Mouse (Mus musculus) kidney, postnatal 0 days (tissue): ENCODE measurements around the gene Gm9918. TPM values are rescaled to one million over a fixed set of nuclear protein-coding genes. Genes with fewer than 3 reads are reported as not detected.

Source experiments
- ATAC-seq: fragments of 200-750 bp; cut with Nextera tagmentation; replicated peaks from 2 replicates; pipeline ENCODE4 v1.8.0; 2017; ENCODE audit warnings: low read depth, moderate number of reproducible peaks, moderate TSS enrichment, moderate library complexity; ENCODE audit not compliant: low FRiP score
- DNase-seq: peaks from one replicate; pipeline ENCODE4 v3.0.0-alpha.2; 2016; ENCODE audit warnings: low spot score
- H3K27ac ChIP-seq: fragments of 300-500 bp; sonication (generic); 2 replicates; pipeline ENCODE4 v1.5.1; 2014; ENCODE audit warnings: mild to moderate bottlenecking
- H3K27me3 ChIP-seq: fragments of 300-500 bp; sonication (generic); 2 replicates; pipeline ENCODE4 v1.6.1; 2014; ENCODE audit warnings: low read length, mixed read lengths; ENCODE audit not compliant: insufficient read depth
- H3K36me3 ChIP-seq: fragments of 300-500 bp; sonication (generic); 2 replicates; pipeline ENCODE4 v1.6.1; 2014; ENCODE audit warnings: low read length, mixed read lengths; ENCODE audit not compliant: insufficient read depth
- H3K4me1 ChIP-seq: fragments of 300-500 bp; sonication (generic); replicated peaks from 2 replicates; pipeline ENCODE4 v1.6.1; 2014; ENCODE audit warnings: antibody characterized with exemption, low read length, mixed read lengths; ENCODE audit not compliant: insufficient read depth
- H3K4me2 ChIP-seq: fragments of 300-500 bp; sonication (generic); 2 replicates; pipeline ENCODE4 v1.6.1; 2014; ENCODE audit warnings: mild to moderate bottlenecking, low read length, moderate library complexity, mixed read lengths
- H3K4me3 ChIP-seq: fragments of 300-500 bp; sonication (generic); replicated peaks from 2 replicates; pipeline ENCODE4 v1.5.1; 2014; ENCODE audit warnings: low read depth, low read length
- H3K9ac ChIP-seq: fragments of 300-500 bp; sonication (generic); 2 replicates; pipeline ENCODE4 v1.6.1; 2014; ENCODE audit warnings: low read depth, low read length
- H3K9me3 ChIP-seq: fragments of 300-500 bp; sonication (generic); replicated peaks from 2 replicates; pipeline ENCODE4 v1.6.1; 2016; ENCODE audit warnings: low read length, inconsistent platforms, mixed read lengths
- CTCF ChIP-seq: IDR thresholded peaks from 2 replicates; pipeline ENCODE4 v1.5.1; 2016; ENCODE audit warnings: antibody characterized with exemption, low read depth, mild to moderate bottlenecking, moderate library complexity
- WGBS: fragments of 180-500 bp; shearing (Covaris S2); extraction: QIAGEN DNeasy Blood & Tissue Kit; methylation state at CpG from one replicate; pipeline ENCODE4 v1.1.7; 2014; 5-methylcytosine and 5-hydroxymethylcytosine counted together
- polyA plus RNA-seq: library from polyadenylated mRNA; unstranded; fragments of >200 nt; fragmentation: Nextera tagmentation; extraction: Ambion mirVana; gene quantifications from 2 replicates; pipeline ENCODE4 v1.2.1, GENCODE M21; 2015

Gene Gm9918
- polyA plus RNA-seq, 1 experiment from 2014 or later, result 0.38 TPM

GRCm38 (mm10) chr15:102302542-102302941 lies 32.2 kb downstream of the Gm9918 start:
- TF ChIP-seq CTCF, result no peak
- Histone ChIP-seq H3K27me3 (no peaks in the 10 kb centered on the region), H3K4me2 (no peak overlapping the region), H3K9ac (no peak overlapping the region), H3K27ac (no peak overlapping the region), H3K4me1 (no peaks in the 10 kb centered on the region), H3K36me3 (peaks cover 35% of the 10 kb centered on the region), H3K4me3 (no peak overlapping the region), H3K9me3 (no peaks in the 10 kb centered on the region)
- DNase-seq, result no peak
- 69% methylated on average over 6 of the region's 6 CpGs for WGBS
- no peak for ATAC-seq

GRCm38 (mm10) chr15:102308717-102309116 lies 38.4 kb downstream of the Gm9918 start:
- Histone ChIP-seq H3K4me3 (no peak overlapping the region), H3K9me3 (no peaks in the 10 kb centered on the region), H3K27ac (no peak overlapping the region), H3K4me2 (no peak overlapping the region), H3K27me3 (no peaks in the 10 kb centered on the region), H3K36me3 (peaks cover 29% of the 10 kb centered on the region), H3K9ac (no peak overlapping the region), H3K4me1 (no peaks in the 10 kb centered on the region)
- 83% methylated on average over 9 of the region's 9 CpGs for WGBS
- DNase-seq, result no peak
- TF ChIP-seq CTCF, result no peak
- no peak for ATAC-seq

DNA sequence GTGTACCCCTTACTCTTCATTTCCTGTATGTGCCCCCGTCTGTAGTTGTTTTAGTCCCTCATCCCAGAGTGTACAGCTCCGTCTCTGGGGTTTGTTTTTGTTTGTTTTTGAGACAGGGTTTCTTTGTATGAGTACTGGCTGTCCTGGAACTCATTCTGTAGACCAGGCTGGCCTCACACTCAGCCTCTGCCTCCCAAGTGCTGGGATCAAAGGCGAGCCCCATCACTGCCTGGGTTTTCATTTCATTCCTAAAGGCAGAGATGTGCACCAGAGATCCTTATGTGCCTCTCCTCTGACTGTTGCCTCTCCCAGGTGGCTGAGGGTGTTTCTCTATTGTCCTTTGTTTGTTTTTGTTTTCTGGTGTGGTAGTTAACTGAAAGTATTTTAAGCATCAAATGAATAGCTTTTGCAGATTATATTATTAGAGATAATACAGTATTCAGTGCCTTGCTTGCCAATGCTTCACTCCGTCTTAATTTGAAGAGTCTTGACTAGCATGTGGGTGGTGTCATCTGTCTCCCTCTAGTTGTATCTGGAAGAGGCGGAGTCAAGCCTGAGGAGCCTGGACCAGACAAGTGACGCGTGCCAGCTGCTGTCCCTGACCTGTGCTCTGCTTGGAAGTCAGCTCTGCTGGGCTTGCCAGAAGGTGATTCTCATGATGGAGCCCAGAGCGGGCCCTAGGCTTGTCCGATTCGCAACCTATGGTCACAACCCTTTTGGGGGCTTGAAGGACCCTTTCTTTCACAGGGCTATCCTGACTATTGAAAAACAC lies 39.9 kb downstream of the Gm9918 start:
- no peaks in the 10 kb centered on the region for H3K4me1 ChIP-seq
- no peaks in the 10 kb centered on the region for H3K9me3 ChIP-seq
- H3K27ac ChIP-seq, result 0 out of 2 replicates have a peak overlapping the region, but pooled peaks have one; percentile 54
- 47% methylated on average over 10 of the region's 10 CpGs for WGBS
- ATAC-seq (peak; percentile 74), DNase-seq (peak; percentile 91)
- no peak overlapping the region for H3K9ac ChIP-seq
- no peaks in the 10 kb centered on the region for H3K27me3 ChIP-seq
- TF ChIP-seq CTCF, result no peak
- H3K4me3 ChIP-seq, result no peak overlapping the region
- H3K36me3 ChIP-seq, result peaks cover 20% of the 10 kb centered on the region
- H3K4me2 ChIP-seq, result no peak overlapping the region

GRCm38 (mm10) chr15:102311489-102311888 lies 41.1 kb downstream of the Gm9918 start:
- TF ChIP-seq CTCF, result no peak
- DNase-seq (no peak), ATAC-seq (no peak)
- Histone ChIP-seq H3K4me2 (no peak overlapping the region), H3K9ac (no peak overlapping the region), H3K27me3 (no peaks in the 10 kb centered on the region), H3K9me3 (no peaks in the 10 kb centered on the region), H3K27ac (no peak overlapping the region), H3K4me3 (no peak overlapping the region), H3K36me3 (peaks cover 19% of the 10 kb centered on the region), H3K4me1 (no peaks in the 10 kb centered on the region)

GRCm38 (mm10) chr15:102315292-102315691 lies 44.9 kb downstream of the Gm9918 start:
- no peak for ATAC-seq
- no peaks in the 10 kb centered on the region for H3K9me3 ChIP-seq
- no peaks in the 10 kb centered on the region for H3K4me1 ChIP-seq
- no peak overlapping the region for H3K4me2 ChIP-seq
- no peak overlapping the region for H3K27ac ChIP-seq
- no peaks in the 10 kb centered on the region for H3K27me3 ChIP-seq
- no peak overlapping the region for H3K9ac ChIP-seq
- no peak for DNase-seq
- no peak for TF ChIP-seq CTCF
- 89% methylated on average over 8 of the region's 8 CpGs for WGBS
- H3K4me3 ChIP-seq, result no peak overlapping the region
- H3K36me3 ChIP-seq, result peaks cover 18% of the 10 kb centered on the region

DNA sequence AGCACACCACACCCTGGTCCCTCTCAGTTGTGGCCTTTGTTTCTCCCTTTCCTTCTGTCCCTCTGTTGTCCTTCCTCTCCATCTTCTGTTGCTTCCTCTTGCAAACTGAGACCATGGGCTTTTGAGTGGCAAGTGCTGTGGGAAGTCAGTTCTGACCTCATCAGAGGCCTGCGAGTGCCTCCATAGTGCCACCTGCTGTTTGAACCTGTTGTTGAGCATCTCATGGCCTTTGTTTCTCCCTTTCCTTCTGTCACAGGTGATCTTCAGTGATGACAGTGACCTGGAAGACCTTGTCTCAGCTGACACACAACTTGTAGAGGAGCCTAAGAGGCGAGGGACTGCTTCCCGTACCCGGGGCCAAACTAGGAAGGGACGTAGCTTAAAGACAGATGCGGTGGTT lies 45.9 kb downstream of the Gm9918 start:
- Histone ChIP-seq H3K4me1 (no peaks in the 10 kb centered on the region), H3K36me3 (peaks cover 25% of the 10 kb centered on the region)

More for the DNA sequence above, 45.9 kb downstream of the Gm9918 start:
- Histone ChIP-seq H3K9me3 (no peaks in the 10 kb centered on the region), H3K9ac (no peak overlapping the region), H3K4me2 (no peak overlapping the region), H3K27me3 (no peaks in the 10 kb centered on the region), H3K4me3 (no peak overlapping the region), H3K27ac (no peak overlapping the region)
- TF ChIP-seq CTCF, result peak; percentile 78
- ATAC-seq, result no peak
- 87% methylated on average over 6 of the region's 6 CpGs for WGBS
- DNase-seq, result peak; percentile 72

Other genes with a start within 250 kb of the Gm9918 start
- gene Krt18, start 242.4 kb upstream of the Gm9918 start, polyA plus RNA-seq, result 252 and 256 TPM in 2 replicates
- 96.1 and 102 TPM in 2 replicates for gene Eif4b, start 196.8 kb upstream of the Gm9918 start, polyA plus RNA-seq
- gene Tns2, start 170.2 kb upstream of the Gm9918 start, polyA plus RNA-seq, result 34.4 and 35.8 TPM in 2 replicates
- gene Spryd3, start 134.3 kb upstream of the Gm9918 start, polyA plus RNA-seq, result 14.3 and 16.6 TPM in 2 replicates
- gene Igfbp6, start 126.2 kb upstream of the Gm9918 start, polyA plus RNA-seq, result 20.5 and 28.3 TPM in 2 replicates
- 0.28 and 0.34 TPM in 2 replicates for gene Soat2, start 120.0 kb upstream of the Gm9918 start, polyA plus RNA-seq
- 45.4 and 49.0 TPM in 2 replicates for gene Zfp740, start 67.3 kb upstream of the Gm9918 start, polyA plus RNA-seq
- 142 TPM in 2 replicates for gene Csad, start 65.8 kb upstream of the Gm9918 start, polyA plus RNA-seq
- gene Itgb7, start 38.6 kb upstream of the Gm9918 start, polyA plus RNA-seq, result 0.69 and 1.2 TPM in 2 replicates
- gene Rarg, start 13.0 kb upstream of the Gm9918 start, polyA plus RNA-seq, result 23.2 and 23.5 TPM in 2 replicates
- gene Mfsd5, start 8.9 kb downstream of the Gm9918 start, polyA plus RNA-seq, result 68.2 and 73.2 TPM in 2 replicates
- 6.1 and 7.5 TPM in 2 replicates for gene Espl1, start 25.7 kb downstream of the Gm9918 start, polyA plus RNA-seq
- gene Pfdn5, start 55.6 kb downstream of the Gm9918 start, polyA plus RNA-seq, result 511 and 565 TPM in 2 replicates
- 84.9 and 86.9 TPM in 2 replicates for gene Myg1, start 61.1 kb downstream of the Gm9918 start, polyA plus RNA-seq
- gene Aaas, start 80.2 kb downstream of the Gm9918 start, polyA plus RNA-seq, result 37.1 and 42.2 TPM in 2 replicates
- 0.61 and 1.1 TPM in 2 replicates for gene Sp7, start 96.6 kb downstream of the Gm9918 start, polyA plus RNA-seq
- gene Sp1, start 135.6 kb downstream of the Gm9918 start, polyA plus RNA-seq, result 8.8 TPM in 2 replicates
- gene Amhr2, start 174.8 kb downstream of the Gm9918 start, polyA plus RNA-seq, result 0.46 and 0.80 TPM in 2 replicates
- 109 and 117 TPM in 2 replicates for gene Prr13, start 188.5 kb downstream of the Gm9918 start, polyA plus RNA-seq
- gene Pcbp2, start 200.0 kb downstream of the Gm9918 start, polyA plus RNA-seq, result 185 and 191 TPM in 2 replicates
- 1.8 TPM in 1 of 2 replicates, not detected in the other for gene Gm10337, start 233.2 kb downstream of the Gm9918 start, polyA plus RNA-seq
- 7.8 and 8.1 TPM in 2 replicates for gene Map3k12, start 246.5 kb downstream of the Gm9918 start, polyA plus RNA-seq
- 57.2 and 59.2 TPM in 2 replicates for gene Tarbp2, start 247.6 kb downstream of the Gm9918 start, polyA plus RNA-seq